Mouse (Mus musculus): ENCODE data around the gene Gm21970.

DNA sequence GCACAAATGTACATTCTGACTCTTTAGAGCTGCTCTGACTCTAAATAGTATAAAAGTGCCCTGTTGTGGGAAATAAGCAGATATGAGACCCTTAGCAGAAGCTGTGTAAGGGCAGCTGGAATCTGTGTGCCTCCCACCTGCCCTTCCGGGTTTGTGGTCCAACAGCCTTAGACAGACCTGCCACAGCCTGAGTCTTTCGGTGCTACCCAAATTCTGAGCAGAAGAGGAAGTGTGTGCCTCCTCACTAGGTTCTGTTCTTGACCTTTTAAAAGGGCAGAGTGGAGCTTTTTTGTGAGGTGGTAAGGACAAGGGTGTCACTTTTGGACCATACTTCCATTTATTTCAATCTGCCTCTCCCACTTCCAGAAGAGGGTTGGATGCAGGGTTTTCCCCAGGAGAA, 60.4 kb downstream of the Gm21970 start:
- TF ChIP-seq GATA1 (IDR thresholded peaks at IDR 0.05; ENCODE audit: borderline replicate concordance, low read length) = no peak
- TF ChIP-seq FLI1 (IDR thresholded peaks at IDR 0.05; ENCODE audit: low read length) = no peak

Data from megakaryocyte, embryonic 14.5 days (primary cell).